Mouse (Mus musculus): ENCODE results near the gene Pla2g10.

DNA sequence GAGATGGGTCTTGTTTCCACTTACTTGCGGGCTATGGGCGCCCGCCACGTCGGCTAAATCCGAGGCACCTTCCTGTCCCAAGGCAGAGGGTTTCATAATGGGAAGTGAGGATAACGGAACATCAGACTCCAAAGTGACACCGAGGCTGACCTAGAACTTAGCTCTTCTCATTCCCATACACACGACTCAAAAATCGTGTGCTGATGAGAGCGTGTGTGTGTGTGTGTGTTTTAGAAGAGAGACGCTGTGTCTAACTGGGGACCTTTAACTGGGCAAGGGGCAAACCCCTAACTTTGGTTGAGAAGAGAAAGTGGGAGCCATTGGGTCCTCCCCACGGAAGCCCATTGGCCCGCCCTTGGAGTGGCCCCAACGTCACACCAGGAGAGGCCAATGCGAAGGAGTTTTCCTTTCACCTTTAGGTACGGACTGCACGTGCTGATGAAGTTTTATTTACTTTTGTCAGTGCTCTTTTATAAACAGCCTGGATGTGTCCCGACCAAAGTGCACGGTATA lies 58.3 kb downstream of the Pla2g10 start:
- TF ChIP-seq EP300 (optimal IDR thresholded peaks at IDR 0.05), result no peak
- no peak for TF ChIP-seq CTCF (IDR thresholded peaks at IDR 0.05; ENCODE audit: low read depth)

All from stomach, postnatal 0 days (tissue).